Mouse (Mus musculus) layer of hippocampus, adult 11-12 months (tissue): ENCODE data around the gene Frmd4b.
A peak's percentile ranks its signal among the peaks of the same experiment; 100 is the strongest.

Experiments
- DNase-seq: peaks from one replicate; pipeline ENCODE4 v3.0.0; 2022; ENCODE audit warnings: low spot score

Gene Frmd4b

DNA sequence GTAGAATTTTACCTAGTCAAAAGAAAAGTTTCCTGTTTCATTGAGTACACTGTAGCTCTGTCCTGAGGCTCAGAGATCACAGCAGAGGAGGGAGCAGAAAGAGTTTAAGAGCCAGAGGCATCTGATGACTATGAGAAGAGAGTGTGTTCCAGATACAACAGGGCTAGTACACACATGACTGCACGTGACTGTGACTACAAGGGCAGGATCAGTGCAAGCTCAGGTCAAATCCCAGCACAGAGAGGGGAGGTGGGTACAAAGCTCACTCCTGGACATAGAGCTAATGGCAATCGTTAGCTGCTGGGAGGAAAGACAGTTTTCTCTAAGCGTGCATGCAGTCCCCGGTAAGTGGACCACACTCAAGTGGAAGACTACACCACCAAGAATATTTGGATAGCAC is 37.6 kb downstream of the Frmd4b start:
- no peak for DNase-seq

- no peak for DNase-seq
Observed at GRCm38 (mm10) chr6:97578210-97578609, 39.1 kb downstream of the Frmd4b start.

DNA sequence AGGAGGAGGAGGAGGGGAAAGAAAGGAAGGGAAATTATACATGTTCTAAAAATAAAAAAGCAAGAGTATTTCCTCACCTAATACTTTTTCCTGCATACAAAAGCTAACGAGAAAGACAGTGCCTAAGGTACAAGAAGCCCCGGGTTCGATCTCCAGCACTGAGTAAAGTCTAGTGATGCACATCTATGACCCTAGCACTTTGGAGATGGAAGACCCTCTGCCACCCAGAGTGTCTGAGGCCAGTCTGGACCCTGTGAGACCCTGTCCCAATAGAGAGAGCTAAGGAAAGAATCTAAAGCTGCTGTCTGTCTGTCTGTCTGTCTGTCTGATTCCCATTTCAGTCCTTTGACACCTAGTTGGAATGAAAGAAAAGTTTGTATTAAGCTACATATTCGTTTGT is 40.0 kb downstream of the Frmd4b start:
- DNase-seq, result no peak

- DNase-seq, result no peak
Observed at GRCm38 (mm10) chr6:97576565-97577346, 40.6 kb downstream of the Frmd4b start.

- DNase-seq, result no peak
Observed at GRCm38 (mm10) chr6:97576096-97576495, 41.2 kb downstream of the Frmd4b start.

DNA sequence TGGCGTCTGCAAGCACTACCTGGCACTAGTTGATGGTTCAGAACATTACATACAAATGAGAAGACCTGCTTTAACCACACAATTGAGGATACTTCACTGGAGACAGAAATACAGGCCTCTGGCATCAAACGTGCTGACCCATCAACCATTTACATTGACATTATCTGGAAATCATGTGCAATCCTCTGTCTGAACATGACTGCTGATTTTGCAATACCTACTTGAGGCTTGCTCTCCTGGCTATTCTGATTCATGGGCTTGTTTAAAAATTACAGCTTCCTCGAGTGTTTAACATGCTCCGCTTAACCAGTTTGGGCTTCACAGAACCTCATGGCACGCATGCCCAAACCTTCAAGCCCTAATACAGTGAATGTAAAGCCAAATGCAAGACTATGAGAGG is 42.4 kb downstream of the Frmd4b start:
- no peak for DNase-seq

DNA sequence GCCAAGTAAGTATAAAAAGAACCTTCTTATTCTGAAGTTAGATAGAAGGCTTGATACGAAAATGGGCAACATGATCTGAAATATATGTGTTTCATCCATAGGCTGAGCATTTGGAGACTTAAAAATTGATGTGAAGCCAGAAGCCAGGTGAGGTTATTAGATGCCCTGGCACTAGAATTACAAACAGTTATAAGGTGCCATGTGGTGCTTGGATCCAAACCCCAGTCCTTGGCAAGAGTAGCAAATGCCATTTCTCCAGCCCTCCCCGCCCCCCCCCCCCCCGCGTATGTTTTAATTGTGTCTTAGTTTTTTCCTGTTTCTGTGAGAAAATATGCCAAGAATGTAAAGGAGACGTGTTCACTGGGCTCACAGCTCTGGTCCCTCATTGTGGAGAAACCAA is 45.1 kb downstream of the Frmd4b start:
- DNase-seq, result no peak

- no peak for DNase-seq
Observed at GRCm38 (mm10) chr6:97568538-97568937, 48.8 kb downstream of the Frmd4b start.

DNA sequence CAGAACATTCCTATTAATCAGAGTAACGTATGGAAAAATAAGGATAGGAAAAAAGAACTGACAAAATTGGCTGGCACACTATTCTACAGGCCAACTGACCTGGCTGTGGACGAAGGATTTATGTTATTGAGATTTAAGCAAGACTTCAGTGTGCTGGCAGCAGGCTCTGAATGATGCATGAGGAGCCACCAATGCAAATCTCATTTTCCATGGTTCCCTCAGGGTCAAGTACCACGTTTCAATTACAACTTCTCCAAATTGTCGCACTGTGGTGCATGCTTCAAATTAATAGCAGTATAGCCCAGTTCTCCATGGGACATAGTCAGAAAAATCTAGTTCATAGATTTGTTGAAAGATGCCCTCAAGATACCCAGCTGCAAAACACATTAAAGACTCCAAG is 50.6 kb downstream of the Frmd4b start:
- DNase-seq, result no peak

DNA sequence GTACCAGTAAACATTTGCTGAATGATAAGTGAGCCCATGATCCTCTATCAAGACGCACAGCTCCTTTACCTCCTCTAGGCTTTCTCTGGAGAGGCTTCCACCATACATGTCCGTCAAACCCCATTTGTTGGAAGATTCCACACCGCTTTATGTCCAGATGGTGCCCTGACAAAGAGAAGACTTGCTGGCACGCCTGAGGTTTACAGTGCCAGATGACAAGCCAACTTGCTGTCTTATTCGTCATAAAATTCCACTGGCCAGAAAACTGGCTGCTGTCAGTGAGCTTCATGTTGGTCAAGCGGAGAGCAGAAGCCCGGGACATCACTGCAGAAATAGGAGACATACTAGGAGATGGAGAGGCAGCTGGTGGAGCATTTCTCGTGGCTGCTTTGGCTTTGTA is 60.2 kb downstream of the Frmd4b start:
- DNase-seq, result no peak

DNA sequence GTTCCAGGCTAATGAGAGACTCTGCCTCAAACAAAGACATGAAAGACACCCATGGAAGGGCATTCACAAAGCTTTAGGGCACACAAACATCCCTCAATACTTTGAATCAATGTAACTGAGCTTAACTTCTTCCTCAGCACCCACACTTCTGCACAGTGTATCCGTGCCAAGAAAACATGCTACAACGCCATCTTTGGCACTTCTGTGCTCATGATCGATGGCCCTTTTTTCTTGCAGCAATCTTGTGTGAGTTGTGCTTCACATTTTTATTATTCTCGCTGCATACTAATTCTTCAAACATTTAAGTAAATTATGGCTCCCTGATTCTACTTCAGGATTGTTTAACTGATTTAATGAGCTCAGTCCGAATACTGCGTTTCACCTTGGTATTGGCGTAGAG is 61.7 kb downstream of the Frmd4b start:
- no peak for DNase-seq

- DNase-seq, result no peak
Observed at GRCm38 (mm10) chr6:97553431-97553830, 63.9 kb downstream of the Frmd4b start.

DNA sequence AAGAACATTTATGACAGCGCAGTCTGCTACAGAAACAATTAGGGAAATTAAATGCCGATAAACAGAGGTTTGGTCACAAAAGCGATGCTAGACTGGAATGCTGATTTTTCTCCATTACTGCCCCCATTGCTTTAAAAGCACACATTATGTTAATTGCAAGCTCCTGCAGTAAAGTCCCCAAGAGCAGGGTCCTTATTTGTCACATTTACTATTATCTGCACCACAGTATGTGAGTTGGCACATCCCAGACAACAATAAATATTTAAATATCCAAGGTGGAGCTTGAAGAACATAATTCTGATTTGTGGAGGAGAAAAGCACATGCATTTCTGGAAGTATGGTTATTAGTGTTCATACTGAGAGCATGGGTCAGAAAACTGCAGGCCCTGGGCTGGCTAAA is 64.8 kb downstream of the Frmd4b start:
- DNase-seq, result no peak

DNA sequence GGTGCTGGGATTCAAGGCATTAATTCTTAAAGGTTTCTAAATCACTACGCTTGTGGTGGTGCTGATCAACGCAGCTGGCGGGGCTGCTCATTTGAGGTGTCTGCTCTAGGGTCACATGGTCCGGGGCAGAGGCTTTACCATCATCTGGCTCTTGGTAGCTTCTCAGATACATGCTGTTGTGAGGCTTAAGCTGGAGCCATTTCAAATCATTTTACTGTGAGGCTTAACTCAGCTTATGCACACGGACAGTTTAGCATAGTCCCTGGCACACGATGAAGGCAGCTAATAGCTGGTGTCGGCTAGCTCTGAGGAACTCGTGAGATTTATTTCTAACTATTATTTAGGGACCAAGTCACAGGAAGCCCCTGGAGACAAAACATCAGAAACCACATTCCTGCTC is 65.5 kb downstream of the Frmd4b start:
- DNase-seq, result no peak

- DNase-seq, result no peak
Observed at GRCm38 (mm10) chr6:97551161-97551560, 66.2 kb downstream of the Frmd4b start.

DNA sequence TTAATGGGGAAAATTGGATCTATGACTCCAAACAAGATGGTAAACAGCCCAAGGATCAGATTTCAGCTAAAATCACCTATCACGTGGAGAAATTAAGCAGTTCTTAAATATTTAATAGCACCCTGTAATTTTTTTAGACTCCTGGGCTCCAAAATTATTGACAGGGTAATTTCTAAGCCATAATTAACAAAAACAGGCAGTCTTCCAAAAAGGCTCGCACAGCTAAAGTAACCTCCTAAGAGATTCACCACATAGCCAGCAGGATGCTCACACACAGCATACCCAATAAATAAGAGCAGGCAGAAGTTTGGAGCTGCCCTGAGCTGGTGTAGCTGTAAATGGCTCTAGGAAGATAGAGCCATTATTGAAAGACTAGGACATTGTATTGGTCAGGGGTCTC is 76.9 kb downstream of the Frmd4b start:
- DNase-seq, result no peak

DNA sequence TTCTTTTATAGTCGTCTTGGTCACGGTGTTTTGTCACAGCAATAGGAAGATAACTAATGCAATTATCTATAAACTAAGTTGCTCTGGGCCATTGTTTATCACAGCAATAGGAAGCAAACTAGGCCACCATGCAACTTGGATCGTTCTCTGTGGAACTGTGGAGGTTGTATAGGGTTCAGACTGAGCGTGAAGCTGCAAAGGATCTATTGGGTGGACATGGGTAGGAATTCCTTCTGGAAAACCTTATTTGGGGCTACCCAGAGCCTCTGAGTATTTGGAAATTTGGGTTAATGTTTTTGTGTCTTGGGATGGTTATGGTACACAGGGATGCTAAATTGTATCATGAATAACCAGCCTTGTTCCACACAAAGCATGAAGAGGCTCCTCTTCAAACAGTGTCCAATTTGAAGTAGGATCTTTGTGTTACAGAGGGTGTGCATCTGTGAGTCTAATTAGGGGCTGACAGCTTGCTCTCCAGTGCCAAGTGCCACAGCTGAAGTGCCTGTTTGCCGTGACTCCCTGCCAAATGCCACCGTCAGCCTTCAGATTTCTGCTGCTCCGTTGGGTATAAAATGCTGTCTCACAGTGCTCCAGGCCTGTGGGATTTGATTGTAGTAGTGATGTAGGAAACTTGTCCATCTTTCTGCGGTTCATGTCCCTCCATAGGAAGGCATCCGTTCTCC is 81.4 kb downstream of the Frmd4b start:
- peak; percentile 75 for DNase-seq

- DNase-seq, result no peak
Observed at GRCm38 (mm10) chr6:97531043-97531442, 86.3 kb downstream of the Frmd4b start.

GRCm38 (mm10) chr6:97528961-97529680 is 88.2 kb downstream of the Frmd4b start:
- peak; percentile 39 for DNase-seq

DNA sequence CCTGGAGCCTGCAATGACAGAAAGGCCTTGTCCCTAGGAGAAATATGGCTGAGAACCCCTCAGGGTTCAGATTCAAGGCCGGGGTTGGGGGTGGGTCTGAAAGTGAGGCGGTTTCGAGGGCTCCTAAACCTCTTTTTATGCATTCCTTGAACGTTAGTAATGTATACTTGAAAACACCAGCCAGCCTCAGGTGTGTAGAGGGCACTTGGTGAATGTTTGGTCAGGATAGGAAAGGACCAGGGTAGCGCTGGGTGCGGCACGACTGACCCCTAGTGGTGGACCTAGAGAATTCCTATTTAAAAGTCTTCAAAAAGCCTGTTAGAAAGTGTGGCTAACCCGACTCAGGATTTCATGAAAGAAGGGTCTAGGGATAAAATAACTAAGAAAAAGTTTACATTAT is 91.2 kb downstream of the Frmd4b start:
- DNase-seq, result no peak

DNA sequence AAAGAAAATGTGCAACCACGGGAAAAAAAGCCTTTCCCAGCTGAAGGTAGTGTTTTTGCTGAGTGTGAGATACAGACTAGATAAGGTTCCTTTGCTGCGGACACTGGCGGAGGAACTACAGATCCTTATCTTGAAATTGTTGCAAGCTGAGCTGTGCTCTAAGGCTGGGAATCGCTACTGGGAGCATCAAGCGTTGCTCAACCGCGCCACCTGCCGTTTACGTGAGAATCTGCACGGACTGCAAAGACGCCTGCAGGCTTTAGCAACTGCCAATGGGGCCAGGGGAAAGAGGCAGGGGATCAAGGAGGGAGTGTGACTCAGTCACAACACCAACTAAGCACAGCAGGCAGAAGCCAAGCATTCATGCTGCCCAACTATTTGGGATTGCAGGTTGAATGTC is 94.2 kb downstream of the Frmd4b start:
- peak; percentile 66 for DNase-seq

- no peak for DNase-seq
Observed at GRCm38 (mm10) chr6:97521279-97522038, 95.9 kb downstream of the Frmd4b start.
